Mouse (Mus musculus) limb, embryonic 10.5 days (tissue): Measurements from ENCODE around the gene Ipo11. TPM values are rescaled to one million over a fixed set of nuclear protein-coding genes. Genes with fewer than 3 reads are reported as not detected.

Experiments used
- DNase-seq: peaks from one replicate; pipeline ENCODE4 v3.0.0-alpha.2; 2017; ENCODE audit warnings: low spot score
- H3K27ac ChIP-seq: fragments of 300-500 bp; sonication (generic); 2 replicates; pipeline ENCODE4 v1.5.1; 2016; ENCODE audit warnings: mild to moderate bottlenecking
- H3K27me3 ChIP-seq: fragments of 300-500 bp; sonication (generic); 2 replicates; pipeline ENCODE4 v1.6.1; 2016; ENCODE audit warnings: low read depth, mild to moderate bottlenecking; ENCODE audit not compliant: poor library complexity, severe bottlenecking
- H3K36me3 ChIP-seq: fragments of 300-500 bp; sonication (generic); 2 replicates; pipeline ENCODE4 v1.6.1; 2016; ENCODE audit warnings: mild to moderate bottlenecking, moderate library complexity
- H3K4me1 ChIP-seq: fragments of 300-500 bp; sonication (generic); 2 replicates; pipeline ENCODE4 v1.6.1; 2016
- H3K4me3 ChIP-seq: fragments of 300-500 bp; sonication (generic); 2 replicates; pipeline ENCODE4 v1.5.1; 2016; ENCODE audit warnings: mild to moderate bottlenecking, moderate library complexity
- H3K9me3 ChIP-seq: fragments of 300-500 bp; sonication (generic); replicated peaks from 2 replicates; pipeline ENCODE4 v1.6.1; 2016; ENCODE audit warnings: mild to moderate bottlenecking
- whole genome bisulfite sequencing: fragments of 180-500 bp; shearing (Covaris S2); methylation state at CpG from one replicate; pipeline ENCODE4 v1.1.7; 2016; 5-methylcytosine and 5-hydroxymethylcytosine counted together
- polyA plus RNA-seq: library from polyadenylated mRNA; unstranded; fragments of >200 nt; fragmentation: Nextera tagmentation; extraction: Ambion mirVana; gene quantifications from 2 replicates; pipeline ENCODE4 v1.2.1, GENCODE M21; 2016

Gene Ipo11
- polyA plus RNA-seq, 1 experiment from 2014 or later, result 81.4 TPM

GRCm38 (mm10) chr13:106829327-106829997 is 107.3 kb downstream of the Ipo11 start:
- H3K27ac ChIP-seq, result no peak overlapping the region
- no peaks in the 10 kb centered on the region for H3K4me1 ChIP-seq
- no peak for DNase-seq
- H3K9me3 ChIP-seq, result no peaks in the 10 kb centered on the region
- H3K27me3 ChIP-seq, result no peaks in the 10 kb centered on the region
- H3K36me3 ChIP-seq, result peaks cover 38% of the 10 kb centered on the region
- 87% methylated on average over 12 of the region's 12 CpGs for WGBS
- H3K4me3 ChIP-seq, result no peak overlapping the region

- H3K27ac ChIP-seq, result no peak overlapping the region
- H3K4me1 ChIP-seq, result no peaks in the 10 kb centered on the region
- no peaks in the 10 kb centered on the region for H3K27me3 ChIP-seq
- peaks cover 27% of the 10 kb centered on the region for H3K36me3 ChIP-seq
- 80% methylated on average over 5 of the region's 5 CpGs for WGBS
- no peaks in the 10 kb centered on the region for H3K9me3 ChIP-seq
- no peak overlapping the region for H3K4me3 ChIP-seq
- DNase-seq, result no peak
Observed at GRCm38 (mm10) chr13:106825618-106826017, 111.1 kb downstream of the Ipo11 start.

GRCm38 (mm10) chr13:106823875-106824191 is 112.9 kb downstream of the Ipo11 start:
- H3K27ac ChIP-seq, result no peak overlapping the region
- 94% methylated on average over 2 of the region's 2 CpGs for WGBS
- DNase-seq, result no peak
- no peaks in the 10 kb centered on the region for H3K27me3 ChIP-seq
- no peaks in the 10 kb centered on the region for H3K9me3 ChIP-seq
- H3K36me3 ChIP-seq, result peaks cover 40% of the 10 kb centered on the region
- H3K4me1 ChIP-seq, result no peaks in the 10 kb centered on the region
- no peak overlapping the region for H3K4me3 ChIP-seq

GRCm38 (mm10) chr13:106823121-106823874 is 113.5 kb downstream of the Ipo11 start:
- no peaks in the 10 kb centered on the region for H3K27me3 ChIP-seq
- no peak overlapping the region for H3K27ac ChIP-seq
- no peak for DNase-seq
- H3K9me3 ChIP-seq, result no peaks in the 10 kb centered on the region
- 95% methylated on average over 12 of the region's 12 CpGs for WGBS
- H3K36me3 ChIP-seq, result peaks cover 43% of the 10 kb centered on the region
- H3K4me1 ChIP-seq, result no peaks in the 10 kb centered on the region
- no peak overlapping the region for H3K4me3 ChIP-seq

GRCm38 (mm10) chr13:106820149-106820548 is 116.6 kb downstream of the Ipo11 start:
- no peak for DNase-seq
- H3K27ac ChIP-seq, result no peak overlapping the region
- H3K9me3 ChIP-seq, result no peaks in the 10 kb centered on the region
- H3K4me1 ChIP-seq, result no peaks in the 10 kb centered on the region
- 94% methylated on average over 2 of the region's 2 CpGs for WGBS
- no peak overlapping the region for H3K4me3 ChIP-seq
- H3K36me3 ChIP-seq, result peaks cover 46% of the 10 kb centered on the region
- no peaks in the 10 kb centered on the region for H3K27me3 ChIP-seq

- no peaks in the 10 kb centered on the region for H3K9me3 ChIP-seq
- H3K4me1 ChIP-seq, result no peaks in the 10 kb centered on the region
- H3K27me3 ChIP-seq, result no peaks in the 10 kb centered on the region
- no peak overlapping the region for H3K27ac ChIP-seq
- H3K36me3 ChIP-seq, result peaks cover 46% of the 10 kb centered on the region
- no peak overlapping the region for H3K4me3 ChIP-seq
- 93% methylated on average over 4 of the region's 4 CpGs for WGBS
- DNase-seq, result no peak
Observed at GRCm38 (mm10) chr13:106819749-106820148, 117.0 kb downstream of the Ipo11 start.

- H3K36me3 ChIP-seq, result peaks cover 53% of the 10 kb centered on the region
- no peak overlapping the region for H3K4me3 ChIP-seq
- no peaks in the 10 kb centered on the region for H3K9me3 ChIP-seq
- WGBS, result 94% methylated on average over 5 of the region's 5 CpGs
- no peaks in the 10 kb centered on the region for H3K27me3 ChIP-seq
- H3K4me1 ChIP-seq, result no peaks in the 10 kb centered on the region
- no peak overlapping the region for H3K27ac ChIP-seq
- DNase-seq, result no peak
Observed at GRCm38 (mm10) chr13:106817066-106817465, 119.7 kb downstream of the Ipo11 start.

GRCm38 (mm10) chr13:106813519-106813918 is 123.2 kb downstream of the Ipo11 start:
- no peak overlapping the region for H3K27ac ChIP-seq
- peaks cover 58% of the 10 kb centered on the region for H3K36me3 ChIP-seq
- H3K9me3 ChIP-seq, result no peaks in the 10 kb centered on the region
- no peak overlapping the region for H3K4me3 ChIP-seq
- no peaks in the 10 kb centered on the region for H3K4me1 ChIP-seq
- H3K27me3 ChIP-seq, result no peaks in the 10 kb centered on the region
- DNase-seq, result no peak
- WGBS, result 94% methylated on average over 4 of the region's 4 CpGs

- WGBS, result 93% methylated on average over 9 of the region's 9 CpGs
- Histone ChIP-seq H3K9me3 (no peaks in the 10 kb centered on the region), H3K36me3 (peaks cover 58% of the 10 kb centered on the region), H3K27ac (no peak overlapping the region), H3K4me3 (no peak overlapping the region), H3K27me3 (no peaks in the 10 kb centered on the region), H3K4me1 (no peaks in the 10 kb centered on the region)
- no peak for DNase-seq
Observed at GRCm38 (mm10) chr13:106813087-106813486, 123.7 kb downstream of the Ipo11 start.

GRCm38 (mm10) chr13:106810156-106810555 is 126.6 kb downstream of the Ipo11 start:
- 95% methylated on average over 7 of the region's 7 CpGs for WGBS
- H3K4me3 ChIP-seq, result no peak overlapping the region
- DNase-seq, result no peak
- H3K36me3 ChIP-seq, result peaks cover 49% of the 10 kb centered on the region
- H3K27ac ChIP-seq, result no peak overlapping the region
- no peaks in the 10 kb centered on the region for H3K27me3 ChIP-seq
- no peaks in the 10 kb centered on the region for H3K4me1 ChIP-seq
- H3K9me3 ChIP-seq, result no peaks in the 10 kb centered on the region

GRCm38 (mm10) chr13:106808821-106809220 is 127.9 kb downstream of the Ipo11 start:
- no peak overlapping the region for H3K4me3 ChIP-seq
- H3K4me1 ChIP-seq, result no peaks in the 10 kb centered on the region
- DNase-seq, result no peak
- 96% methylated on average over 6 of the region's 6 CpGs for WGBS
- no peak overlapping the region for H3K27ac ChIP-seq
- no peaks in the 10 kb centered on the region for H3K27me3 ChIP-seq
- peaks cover 48% of the 10 kb centered on the region for H3K36me3 ChIP-seq
- H3K9me3 ChIP-seq, result no peaks in the 10 kb centered on the region

GRCm38 (mm10) chr13:106808315-106808714 is 128.4 kb downstream of the Ipo11 start:
- no peaks in the 10 kb centered on the region for H3K4me1 ChIP-seq
- no peak overlapping the region for H3K27ac ChIP-seq
- no peaks in the 10 kb centered on the region for H3K9me3 ChIP-seq
- no peak overlapping the region for H3K4me3 ChIP-seq
- peaks cover 53% of the 10 kb centered on the region for H3K36me3 ChIP-seq
- no peak for DNase-seq
- whole genome bisulfite sequencing, result 94% methylated on average over 2 of the region's 2 CpGs
- H3K27me3 ChIP-seq, result no peaks in the 10 kb centered on the region

GRCm38 (mm10) chr13:106807303-106807702 is 129.5 kb downstream of the Ipo11 start:
- Histone ChIP-seq H3K4me3 (no peak overlapping the region), H3K27ac (no peak overlapping the region), H3K27me3 (no peaks in the 10 kb centered on the region), H3K36me3 (peaks cover 58% of the 10 kb centered on the region), H3K9me3 (no peaks in the 10 kb centered on the region), H3K4me1 (no peaks in the 10 kb centered on the region)
- WGBS, result 92% methylated on average over 5 of the region's 5 CpGs
- DNase-seq, result no peak
